Mouse (Mus musculus) CH12.LX (cell line): ENCODE data around the gene Mmel1. TPM values are rescaled to one million over a fixed set of nuclear protein-coding genes. Genes with fewer than 3 reads are reported as not detected.

Experiments
- DNase-seq: peaks from one replicate; pipeline ENCODE4 v3.0.0-alpha.2; 2013; ENCODE audit errors: extremely low read depth
- H3K27ac ChIP-seq: 2 replicates; pipeline ENCODE4 v1.5.1; 2012; ENCODE audit warnings: low read depth, mild to moderate bottlenecking, control low read depth, moderate library complexity; ENCODE audit not compliant: insufficient read depth
- H3K27me3 ChIP-seq: replicated peaks from 2 replicates; pipeline ENCODE3; 2012; ENCODE audit warnings: inconsistent platforms
- H3K36me3 ChIP-seq, 2 experiments: replicated peaks in 1 of 2; 2 replicates each; pipeline versions ENCODE3 to v1.6.1; 2012; ENCODE audit warnings: inconsistent platforms in 1 of 2, low read length in 1 of 2, mild to moderate bottlenecking in 1 of 2, mixed read lengths in 1 of 2, moderate library complexity in 1 of 2; ENCODE audit not compliant: control insufficient read depth in 1 of 2, insufficient read depth in 1 of 2
- H3K4me1 ChIP-seq, 2 experiments: 2 replicates each; pipeline ENCODE4 v1.6.1; 2012; ENCODE audit warnings: inconsistent platforms in 1 of 2, moderate library complexity in 1 of 2; ENCODE audit not compliant: insufficient read depth in 2 of 2, control insufficient read depth in 1 of 2
- H3K4me2 ChIP-seq: 2 replicates; pipeline ENCODE4 v1.6.1; 2012; ENCODE audit warnings: low read depth, mild to moderate bottlenecking, control low read depth; ENCODE audit not compliant: poor library complexity, insufficient read depth, severe bottlenecking
- H3K4me3 ChIP-seq, 3 experiments: fragments of 150-350 bp in 1 of 3; sonication (generic) in 1 of 3; replicated peaks in 1 of 3; 2 replicates each; pipeline versions ENCODE3 to v1.5.1; 2011 to 2012; ENCODE audit warnings: low read depth in 2 of 3, low read length in 2 of 3, mild to moderate bottlenecking in 2 of 3, moderate library complexity in 2 of 3, control low read depth in 1 of 3, improper control_type of control experiment in 1 of 3, inconsistent platforms in 1 of 3, mixed read lengths in 1 of 3; ENCODE audit not compliant: poor library complexity in 1 of 3
- H3K79me2 ChIP-seq: replicated peaks from 2 replicates; pipeline ENCODE4 v1.6.1; 2012; ENCODE audit warnings: mild to moderate bottlenecking, moderate library complexity; ENCODE audit not compliant: control insufficient read depth, poor library complexity, insufficient read depth, severe bottlenecking; ENCODE audit errors: extremely low read depth
- H3K9ac ChIP-seq: 2 replicates; pipeline ENCODE4 v1.6.1; 2012; ENCODE audit warnings: low read depth, mild to moderate bottlenecking, control low read depth, moderate library complexity; ENCODE audit not compliant: insufficient read depth
- H3K9me3 ChIP-seq: replicated peaks from 2 replicates; pipeline ENCODE3; 2012; ENCODE audit warnings: low read length, inconsistent platforms, mixed read lengths
- BHLHE40 ChIP-seq: IDR thresholded peaks from 2 replicates; pipeline ENCODE4 v1.6.1; 2011; ENCODE audit warnings: mild to moderate bottlenecking, low read depth, low read length, improper control_type of control experiment
- CHD1 ChIP-seq: IDR thresholded peaks from 2 replicates; pipeline ENCODE4 v1.6.1; 2012; ENCODE audit warnings: low read depth, low read length, improper control_type of control experiment, inconsistent platforms
- CHD2 ChIP-seq: IDR thresholded peaks from 2 replicates; pipeline ENCODE4 v1.6.1; 2011; ENCODE audit warnings: low read length, improper control_type of control experiment
- CTCF ChIP-seq, 2 experiments: IDR thresholded peaks in 1 of 2; conservative IDR thresholded peaks in 1 of 2; 2 replicates each; pipeline ENCODE4 v1.5.1; 2011 to 2012; ENCODE audit warnings: low read depth in 2 of 2, low read length in 2 of 2, improper control_type of control experiment in 1 of 2, inconsistent platforms in 1 of 2, mild to moderate bottlenecking in 1 of 2, moderate library complexity in 1 of 2
- E2F4 ChIP-seq: IDR thresholded peaks from 2 replicates; pipeline ENCODE4 v1.6.1; 2011; ENCODE audit warnings: low read depth, low read length, improper control_type of control experiment; ENCODE audit not compliant: insufficient replicate concordance
- ELF1 ChIP-seq: IDR thresholded peaks from 2 replicates; pipeline ENCODE4 v1.6.1; 2014; ENCODE audit warnings: low read depth, mild to moderate bottlenecking, inconsistent platforms, low read length, improper control_type of control experiment
- EP300 ChIP-seq: IDR thresholded peaks from 2 replicates; pipeline ENCODE4 v1.6.1; 2011; ENCODE audit warnings: low read length, improper control_type of control experiment
- JUND ChIP-seq: conservative IDR thresholded peaks from 2 replicates; pipeline ENCODE4 v1.6.1; 2011; ENCODE audit warnings: low read depth, low read length, improper control_type of control experiment
- KAT2A ChIP-seq: IDR thresholded peaks from 2 replicates; pipeline ENCODE4 v1.6.1; 2012; ENCODE audit warnings: low read length, improper control_type of control experiment, inconsistent platforms; ENCODE audit not compliant: insufficient replicate concordance
- MAFK ChIP-seq: IDR thresholded peaks from 2 replicates; pipeline ENCODE4 v1.6.1; 2011; ENCODE audit warnings: low read length, improper control_type of control experiment; ENCODE audit not compliant: insufficient replicate concordance
- MAX ChIP-seq: IDR thresholded peaks from 2 replicates; pipeline ENCODE4 v1.6.1; 2011; ENCODE audit warnings: low read length, improper control_type of control experiment
- MEF2A ChIP-seq: IDR thresholded peaks from 2 replicates; pipeline ENCODE4 v1.6.1; 2014; ENCODE audit warnings: low read depth, mild to moderate bottlenecking, inconsistent platforms, low read length, improper control_type of control experiment, borderline replicate concordance
- MXI1 ChIP-seq: IDR thresholded peaks from 2 replicates; pipeline ENCODE4 v1.6.1; 2011; ENCODE audit warnings: mild to moderate bottlenecking, low read depth, low read length, improper control_type of control experiment
- NRF1 ChIP-seq: IDR thresholded peaks from 2 replicates; pipeline ENCODE4 v1.6.1; 2014; ENCODE audit warnings: low read depth, mild to moderate bottlenecking, inconsistent platforms, low read length, improper control_type of control experiment, moderate library complexity
- RCOR1 ChIP-seq: conservative IDR thresholded peaks from 2 replicates; pipeline ENCODE4 v1.6.1; 2012; ENCODE audit warnings: low read depth, mild to moderate bottlenecking, inconsistent platforms, low read length, improper control_type of control experiment
- SIN3A ChIP-seq: IDR thresholded peaks from 2 replicates; pipeline ENCODE4 v1.6.1; 2012; ENCODE audit warnings: low read length, improper control_type of control experiment, inconsistent platforms
- SMC3 ChIP-seq: IDR thresholded peaks from 2 replicates; pipeline ENCODE4 v1.6.1; 2011; ENCODE audit warnings: low read depth, low read length, improper control_type of control experiment
- TBP ChIP-seq: conservative IDR thresholded peaks from 2 replicates; pipeline ENCODE4 v1.6.1; 2011; ENCODE audit warnings: low read depth, low read length, improper control_type of control experiment
- TCF12 ChIP-seq: IDR thresholded peaks from 2 replicates; pipeline ENCODE4 v1.6.1; 2014; ENCODE audit warnings: low read depth, mild to moderate bottlenecking, inconsistent platforms, low read length, improper control_type of control experiment
- ZMIZ1 ChIP-seq: IDR thresholded peaks from 2 replicates; pipeline ENCODE4 v1.6.1; 2012; ENCODE audit warnings: low read depth, mild to moderate bottlenecking, inconsistent platforms, low read length, improper control_type of control experiment
- ZNF384 ChIP-seq: IDR thresholded peaks from 2 replicates; pipeline ENCODE4 v1.6.1; 2012; ENCODE audit warnings: low read depth, low read length, improper control_type of control experiment, inconsistent platforms
- dilution Hi-C: fragments of 300-500 bp; cut with MboI; formaldehyde crosslinking; loops from 2 replicates; pipeline ENCODE4 v1.14.3; 2020; ENCODE audit warnings: low sequenced_read_pairs; ENCODE audit not compliant: extremely low pct_unique_long_range_greater_than_20kb, extremely low pct_ligation_motif_present
- in situ Hi-C: fragments of 300-500 bp; cut with MboI; formaldehyde crosslinking; loops from 3 replicates; pipeline ENCODE4 v1.14.3; 2019; ENCODE audit warnings: low sequenced_read_pairs, low pct_ligation_motif_present, low pct_unique_long_range_greater_than_20kb, mixed read lengths
- polyA plus RNA-seq: library from polyadenylated mRNA; unstranded; fragments of >175 nt; gene quantifications from 2 replicates; pipeline ENCODE4 v1.2.1, GENCODE M21; 2012; ENCODE audit warnings: low read depth; ENCODE audit not compliant: insufficient read length
- total RNA-seq, 2 experiments: library from RNA; depleted of rRNA; stranded (reverse); fragments of 300-350 nt in 1 of 2; fragments of >200 nt in 1 of 2; gene quantifications; 2 replicates each; pipeline ENCODE4 v1.2.3; 2012 to 2014

Gene Mmel1
- total and polyA plus RNA-seq, 3 experiments: 0.70 to 3.9 (median 2.0) TPM

GRCm38 (mm10) chr4:154831915-154832573 lies 37.3 kb upstream of the Mmel1 start:
- Histone ChIP-seq H3K9ac (no peak overlapping the region), H3K36me3 (no peaks in the 10 kb centered on the region), H3K4me1 (no peaks in the 10 kb centered on the region), H3K4me2 (no peak overlapping the region), H3K9me3 (peaks cover 4% of the 10 kb centered on the region), H3K27ac (no peak overlapping the region), H3K27me3 (peaks cover 67% of the 10 kb centered on the region), H3K79me2 (no peaks in the 10 kb centered on the region), H3K4me3 (no peak overlapping the region)
- DNase-seq: no peak
- in situ Hi-C loops: no loop called here
- TF ChIP-seq MXI1 (no peak), NRF1 (no peak), RCOR1 (no peak)
- dilution Hi-C loops: no loop called here

GRCm38 (mm10) chr4:154836183-154836915 lies 33.0 kb upstream of the Mmel1 start:
- H3K36me3 ChIP-seq: no peaks in the 10 kb centered on the region
- TF ChIP-seq ZNF384 (no peak), SMC3 (no peak), CHD1 (no peak), MAX (no peak), TCF12 (no peak), ELF1 (no peak), MXI1 (no peak), EP300 (no peak), ZMIZ1 (no peak), CHD2 (no peak), BHLHE40 (no peak), CTCF (conservative IDR thresholded peaks at IDR 0.05 in 1 of 2, IDR thresholded peaks at IDR 0.05 in 1 of 2; ENCODE audit: low read depth in 2 of 2, low read length in 2 of 2) (no peak), KAT2A (no peak), MEF2A (no peak), TBP (no peak), NRF1 (no peak), JUND (no peak), E2F4 (no peak), MAFK (no peak), SIN3A (no peak)
- H3K4me1 ChIP-seq: no peaks in the 10 kb centered on the region
- DNase-seq: no peak
- peaks cover 37% of the 10 kb centered on the region for H3K27me3 ChIP-seq
- H3K9me3 ChIP-seq: peaks cover 4% of the 10 kb centered on the region
- in situ Hi-C loops (no loop called here), dilution Hi-C loops (no loop called here)
- no peak overlapping the region for H3K4me2 ChIP-seq
- no peak overlapping the region for H3K27ac ChIP-seq
- no peak overlapping the region for H3K4me3 ChIP-seq
- H3K9ac ChIP-seq: no peak overlapping the region
- H3K79me2 ChIP-seq: no peaks in the 10 kb centered on the region
